Mouse (Mus musculus): ENCODE results near the gene Gm10375. TPM values are rescaled to one million over a fixed set of nuclear protein-coding genes. Genes with fewer than 3 reads are reported as not detected.
A peak's percentile ranks its signal among the peaks of the same experiment; 100 is the strongest.
"Not testable (repeated sequence)": the region's sequence is repeated elsewhere in the genome, so short reads cannot be mapped to it uniquely, and the experiment has no call there.

Gm10375 gene
- not detected for total RNA-seq (2021)
- long read RNA-seq, experiment 1, result 0 reads
- long read RNA-seq, experiment 2, result 0 reads

GRCm38 (mm10) chr14:43607913-43608312, at the start of gene Gm10375:
TSS of gene Gm10375 (minus strand) at chr14:43608013.
- DNase-seq (ENCODE audit: low spot score in 2 of 2), result not testable (repeated sequence)

DNA sequence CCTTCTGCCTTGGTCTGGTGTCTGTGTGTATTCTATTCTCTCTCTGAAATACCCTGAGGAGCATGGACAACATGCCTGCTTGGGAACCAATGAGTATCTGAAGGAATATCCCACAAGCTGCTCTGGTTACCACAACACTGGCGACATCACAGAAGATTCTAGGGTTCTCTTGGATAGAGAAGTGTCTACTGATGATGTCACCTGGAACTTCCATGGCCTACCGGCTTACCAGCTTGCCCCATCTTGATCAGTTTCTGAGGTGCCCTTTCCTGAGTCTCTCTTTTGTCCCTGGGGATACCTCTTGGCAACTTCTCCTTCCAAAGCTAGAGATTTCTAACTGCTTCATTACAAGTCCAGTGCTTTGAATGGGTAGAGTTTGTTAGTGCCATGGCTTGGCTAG, 28.8 kb downstream of the Gm10375 start, which contains the start of gene Gm17654:
Gm17654 (minus strand) TSS at position 101 of the 400 bp plus-strand sequence.
- not testable (repeated sequence) for DNase-seq (ENCODE audit: low spot score in 2 of 2)

GRCm38 (mm10) chr14:43577969-43578368, 29.8 kb downstream of the Gm10375 start:
- peak in 1 of 2 experiments; percentile 8 for DNase-seq (ENCODE audit: low spot score in 2 of 2)

Other genes starting within 250 kb of the Gm10375 start
- gene Gm8138, start 191.7 kb downstream of the Gm10375 start, total RNA-seq (2021), result not detected
- gene Gm5799, start 64.4 kb downstream of the Gm10375 start, total RNA-seq (2021), result not detected
- gene Gm17654, start 28.9 kb downstream of the Gm10375 start, total RNA-seq (2021), result not detected
- not detected for gene Gm8165, start 69.2 kb upstream of the Gm10375 start, total RNA-seq (2021)
- gene Gm7324, start 89.8 kb upstream of the Gm10375 start, total RNA-seq (2021), result 1 to 10 TPM in 1 of 2 experiments, under 1 TPM in 1; 0.98 to 1.2 TPM
- gene Gm16506, start 119.5 kb upstream of the Gm10375 start, total RNA-seq (2021), result not detected
- not detected for gene Gm6526, start 139.9 kb upstream of the Gm10375 start, total RNA-seq (2021)
- gene Gm8180, start 176.7 kb upstream of the Gm10375 start, total RNA-seq (2021), result not detected